Mouse (Mus musculus): ENCODE data around the gene Il1rl2. TPM values are rescaled to one million over a fixed set of nuclear protein-coding genes. Genes with fewer than 3 reads are reported as not detected.

Il1rl2 gene
- 14.1 and 15.5 TPM in 2 replicates for polyA plus RNA-seq (2015; fragmentation: Nextera tagmentation; extraction: Ambion mirVana)

DNA sequence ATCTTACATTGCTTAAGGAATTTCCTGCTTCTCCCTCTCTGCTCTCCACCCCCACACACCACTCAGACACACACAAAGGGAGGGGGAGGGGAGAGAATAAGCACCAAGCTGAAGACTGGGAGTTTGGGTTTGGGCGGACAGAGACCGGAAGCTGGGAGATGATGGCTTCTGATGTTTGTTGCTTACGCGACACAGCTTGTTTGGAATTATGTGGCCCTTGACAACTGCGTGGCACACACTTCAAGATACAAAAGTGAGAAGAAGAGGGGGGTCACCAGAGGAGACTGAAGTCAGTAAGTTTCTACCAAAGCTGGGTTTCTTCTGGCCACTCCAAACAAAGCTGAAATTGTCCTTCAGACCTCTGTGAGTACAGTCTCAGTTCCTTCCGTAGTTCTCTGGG, at the start of gene Il1rl2:
TSS of gene Il1rl2 (plus strand) at position 154 of the 400 bp plus-strand sequence.
- H3K4me1 ChIP-seq, result peaks cover 22% of the 10 kb centered on the region; the same call in 1 of the 2 replicates
- peak within 1 kb of the TSS; percentile 49 for H3K4me3 ChIP-seq (replicated peaks)
- H3K36me3 ChIP-seq, result 0 out of 2 replicates have a peak, but pooled peaks cover 3% of the 10 kb centered on the region
- peak; percentile 58; the same call in 1 of the 2 replicates for ATAC-seq (ENCODE audit: insufficient number of reproducible peaks, low FRiP score, low TSS enrichment, low read depth)
- H3K9me3 ChIP-seq (replicated peaks), result no peaks in the 10 kb centered on the region
- H3K27ac ChIP-seq (replicated peaks), result peak within 1 kb of the TSS; percentile 76
- H3K27me3 ChIP-seq, result peaks cover 4% of the 10 kb centered on the region; the same call in 1 of the 2 replicates
- peak within 1 kb of the TSS; percentile 33; the same call in 1 of the 2 replicates for H3K9ac ChIP-seq
- peak within 1 kb of the TSS; percentile 79 for H3K4me2 ChIP-seq (replicated peaks)
- 13% methylated on average over 6 of the region's 6 CpGs for WGBS

GRCm38 (mm10) chr1:40275285-40276013, 49.0 kb upstream of the Il1rl2 start:
- no peak overlapping the region for H3K27ac ChIP-seq (replicated peaks)
- H3K36me3 ChIP-seq, result no peaks in the 10 kb centered on the region
- no peak overlapping the region for H3K4me2 ChIP-seq (replicated peaks)
- no peaks in the 10 kb centered on the region for H3K27me3 ChIP-seq
- H3K4me3 ChIP-seq (replicated peaks), result no peak overlapping the region
- no peak overlapping the region for H3K9ac ChIP-seq
- H3K9me3 ChIP-seq (replicated peaks), result no peaks in the 10 kb centered on the region
- ATAC-seq (ENCODE audit: insufficient number of reproducible peaks, low FRiP score, low TSS enrichment, low read depth), result no peak
- 59% methylated on average over 10 of the region's 10 CpGs for WGBS
- H3K4me1 ChIP-seq, result peaks cover 31% of the 10 kb centered on the region

GRCm38 (mm10) chr1:40277944-40278343, 46.5 kb upstream of the Il1rl2 start:
- H3K36me3 ChIP-seq, result no peaks in the 10 kb centered on the region
- H3K9ac ChIP-seq, result no peak overlapping the region
- H3K4me1 ChIP-seq, result peaks cover 35% of the 10 kb centered on the region
- no peak overlapping the region for H3K4me3 ChIP-seq (replicated peaks)
- no peak for ATAC-seq (ENCODE audit: insufficient number of reproducible peaks, low FRiP score, low TSS enrichment, low read depth)
- no peak overlapping the region for H3K27ac ChIP-seq (replicated peaks)
- 87% methylated on average over 4 of the region's 4 CpGs for WGBS
- no peaks in the 10 kb centered on the region for H3K9me3 ChIP-seq (replicated peaks)
- no peaks in the 10 kb centered on the region for H3K27me3 ChIP-seq
- no peak overlapping the region for H3K4me2 ChIP-seq (replicated peaks)

DNA sequence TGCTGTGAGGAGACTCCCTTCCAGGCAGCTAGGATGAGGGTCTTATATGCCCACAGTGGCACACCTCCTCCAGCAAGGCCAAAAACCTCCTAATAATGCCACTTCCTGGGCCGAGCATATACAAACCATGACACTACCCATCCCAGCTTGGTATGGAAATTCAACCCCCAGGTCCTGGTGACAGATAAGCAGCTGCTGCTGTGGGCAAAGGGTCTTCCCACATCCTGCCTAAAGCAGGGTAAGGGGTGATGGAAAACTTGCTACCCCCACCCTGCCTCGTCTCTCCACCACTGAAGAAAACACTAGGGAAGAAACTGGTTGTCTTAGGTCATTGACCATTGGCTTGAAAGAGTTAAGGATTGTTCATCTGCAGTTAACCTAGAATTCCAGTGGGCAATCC, 45.7 kb upstream of the Il1rl2 start:
- Histone ChIP-seq H3K4me1 (peaks cover 30% of the 10 kb centered on the region), H3K4me2 (replicated peaks) (no peak overlapping the region), H3K36me3 (no peaks in the 10 kb centered on the region), H3K27me3 (no peaks in the 10 kb centered on the region), H3K4me3 (replicated peaks) (no peak overlapping the region), H3K27ac (replicated peaks) (peak overlapping the region; percentile 29), H3K9ac (no peak overlapping the region), H3K9me3 (replicated peaks) (no peaks in the 10 kb centered on the region)
- no peak for ATAC-seq (ENCODE audit: insufficient number of reproducible peaks, low FRiP score, low TSS enrichment, low read depth)
- 68% methylated on average over 2 of the region's 2 CpGs for WGBS

- no peaks in the 10 kb centered on the region for H3K9me3 ChIP-seq (replicated peaks)
- peaks cover 30% of the 10 kb centered on the region for H3K4me1 ChIP-seq
- no peaks in the 10 kb centered on the region for H3K36me3 ChIP-seq
- no peaks in the 10 kb centered on the region for H3K27me3 ChIP-seq
- no peak overlapping the region for H3K9ac ChIP-seq
- H3K4me3 ChIP-seq (replicated peaks), result no peak overlapping the region
- H3K27ac ChIP-seq (replicated peaks), result peak overlapping the region; percentile 65
- 55% methylated on average over 11 of the region's 11 CpGs for WGBS
- no peak overlapping the region for H3K4me2 ChIP-seq (replicated peaks)
- no peak for ATAC-seq (ENCODE audit: insufficient number of reproducible peaks, low FRiP score, low TSS enrichment, low read depth)
These were observed 45.1 kb upstream of the Il1rl2 start for GRCm38 (mm10) chr1:40279182-40279743.

DNA sequence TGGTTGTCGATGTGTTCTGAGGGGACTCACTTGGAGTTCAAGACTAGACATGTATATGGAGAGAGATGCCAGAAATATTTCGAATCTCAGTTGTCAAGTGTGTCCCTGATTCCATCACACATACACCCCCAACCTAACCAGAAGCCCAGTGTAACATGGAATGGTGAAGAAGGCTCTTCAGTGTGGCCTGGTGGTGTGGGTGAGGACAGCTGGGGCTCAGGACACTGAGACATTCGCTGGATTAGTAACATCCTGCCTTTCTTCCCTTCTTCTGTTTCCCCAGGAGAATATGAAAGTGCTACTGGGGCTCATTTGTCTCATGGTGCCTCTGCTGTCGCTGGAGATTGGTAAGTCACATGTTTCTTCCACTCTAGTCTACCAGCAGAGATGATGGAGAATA, 42.5 kb upstream of the Il1rl2 start:
- Histone ChIP-seq H3K36me3 (no peaks in the 10 kb centered on the region), H3K9ac (no peak overlapping the region), H3K4me3 (replicated peaks) (no peak overlapping the region), H3K4me1 (peaks cover 19% of the 10 kb centered on the region; the same call in 1 of the 2 replicates), H3K27me3 (no peaks in the 10 kb centered on the region), H3K27ac (replicated peaks) (no peak overlapping the region), H3K9me3 (replicated peaks) (no peaks in the 10 kb centered on the region), H3K4me2 (replicated peaks) (no peak overlapping the region)
- 60% methylated on average over 4 of the region's 4 CpGs for WGBS
- ATAC-seq (ENCODE audit: insufficient number of reproducible peaks, low FRiP score, low TSS enrichment, low read depth), result no peak

- H3K36me3 ChIP-seq, result no peaks in the 10 kb centered on the region
- H3K9me3 ChIP-seq (replicated peaks), result no peaks in the 10 kb centered on the region
- H3K9ac ChIP-seq, result no peak overlapping the region
- no peak for ATAC-seq (ENCODE audit: insufficient number of reproducible peaks, low FRiP score, low TSS enrichment, low read depth)
- H3K27ac ChIP-seq (replicated peaks), result no peak overlapping the region
- H3K27me3 ChIP-seq, result no peaks in the 10 kb centered on the region
- WGBS, result 70% methylated on average over 3 of the region's 3 CpGs
- H3K4me1 ChIP-seq, result peaks cover 19% of the 10 kb centered on the region; the same call in 1 of the 2 replicates
- H3K4me2 ChIP-seq (replicated peaks), result no peak overlapping the region
- H3K4me3 ChIP-seq (replicated peaks), result no peak overlapping the region
These were observed 42.0 kb upstream of the Il1rl2 start for GRCm38 (mm10) chr1:40282394-40282793.

DNA sequence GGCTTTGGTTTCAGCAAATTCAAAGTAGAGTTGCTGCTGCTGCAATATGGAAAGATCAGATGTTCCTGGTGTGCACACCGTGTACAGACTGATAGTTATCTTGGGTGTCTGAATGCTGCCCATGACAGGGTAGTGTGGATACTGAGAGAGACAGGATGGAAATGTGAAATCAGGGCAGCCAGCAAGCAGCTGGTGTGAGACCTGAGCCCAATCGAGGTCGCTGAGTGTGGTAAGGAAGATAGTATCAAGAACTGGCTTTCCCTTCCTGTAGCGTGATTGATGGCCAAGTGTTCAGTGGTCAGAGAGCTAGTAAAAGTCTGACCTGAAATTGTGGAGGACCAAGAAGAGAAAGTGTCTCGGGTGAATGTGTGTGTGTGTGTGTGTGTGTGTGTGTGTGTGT, 40.4 kb upstream of the Il1rl2 start:
- no peaks in the 10 kb centered on the region for H3K27me3 ChIP-seq
- no peak overlapping the region for H3K9ac ChIP-seq
- H3K36me3 ChIP-seq, result no peaks in the 10 kb centered on the region
- no peak overlapping the region for H3K4me2 ChIP-seq (replicated peaks)
- H3K27ac ChIP-seq (replicated peaks), result no peak overlapping the region
- ATAC-seq (ENCODE audit: insufficient number of reproducible peaks, low FRiP score, low TSS enrichment, low read depth), result no peak
- H3K4me3 ChIP-seq (replicated peaks), result no peak overlapping the region
- H3K9me3 ChIP-seq (replicated peaks), result no peaks in the 10 kb centered on the region
- peaks cover 16% of the 10 kb centered on the region; the same call in 1 of the 2 replicates for H3K4me1 ChIP-seq
- WGBS, result 69% methylated on average over 5 of the region's 5 CpGs

DNA sequence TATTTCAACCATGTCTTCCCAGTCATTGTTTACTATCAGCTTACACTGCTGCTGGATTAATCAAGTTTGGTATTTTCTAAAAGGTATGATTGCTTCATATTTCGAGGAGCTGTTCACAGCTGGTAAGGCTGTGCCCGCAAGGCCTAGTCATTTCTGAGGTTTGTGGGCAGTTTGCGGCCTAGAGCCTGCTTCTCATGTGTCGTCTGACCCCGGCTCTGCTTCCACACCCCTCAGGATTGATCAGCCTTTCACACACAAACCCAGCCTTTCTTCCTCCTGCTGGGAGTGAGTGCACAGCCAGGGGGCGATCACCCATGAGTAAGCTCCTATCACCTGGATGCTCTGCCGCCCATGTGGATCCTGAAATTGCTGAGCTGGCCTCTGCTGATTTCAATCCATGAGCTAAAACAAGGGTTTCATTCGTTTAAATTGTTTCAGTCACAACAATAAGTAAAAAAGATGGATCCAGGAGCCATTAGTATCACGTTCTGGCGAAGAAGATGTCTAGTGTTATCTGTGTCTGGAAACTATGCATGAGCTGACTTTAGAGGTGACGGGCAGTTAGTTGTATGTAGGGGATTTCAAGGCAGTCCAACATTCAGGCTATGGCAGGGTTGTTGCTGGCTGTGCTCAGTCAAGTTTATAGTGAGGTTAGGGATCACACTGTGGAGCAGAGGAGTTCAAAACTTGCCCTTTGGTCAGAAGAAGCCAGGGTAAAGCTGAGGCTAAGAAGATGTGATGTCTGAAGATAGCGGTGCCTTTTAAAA, 33.7 kb upstream of the Il1rl2 start:
- no peak overlapping the region for H3K9ac ChIP-seq
- 61% methylated on average over 12 of the region's 12 CpGs for WGBS
- H3K9me3 ChIP-seq (replicated peaks), result no peaks in the 10 kb centered on the region
- no peaks in the 10 kb centered on the region for H3K36me3 ChIP-seq
- H3K4me1 ChIP-seq, result no peaks in the 10 kb centered on the region
- no peak overlapping the region for H3K4me3 ChIP-seq (replicated peaks)
- H3K27ac ChIP-seq (replicated peaks), result no peak overlapping the region
- H3K27me3 ChIP-seq, result no peaks in the 10 kb centered on the region
- ATAC-seq (ENCODE audit: insufficient number of reproducible peaks, low FRiP score, low TSS enrichment, low read depth), result no peak
- no peak overlapping the region for H3K4me2 ChIP-seq (replicated peaks)

DNA sequence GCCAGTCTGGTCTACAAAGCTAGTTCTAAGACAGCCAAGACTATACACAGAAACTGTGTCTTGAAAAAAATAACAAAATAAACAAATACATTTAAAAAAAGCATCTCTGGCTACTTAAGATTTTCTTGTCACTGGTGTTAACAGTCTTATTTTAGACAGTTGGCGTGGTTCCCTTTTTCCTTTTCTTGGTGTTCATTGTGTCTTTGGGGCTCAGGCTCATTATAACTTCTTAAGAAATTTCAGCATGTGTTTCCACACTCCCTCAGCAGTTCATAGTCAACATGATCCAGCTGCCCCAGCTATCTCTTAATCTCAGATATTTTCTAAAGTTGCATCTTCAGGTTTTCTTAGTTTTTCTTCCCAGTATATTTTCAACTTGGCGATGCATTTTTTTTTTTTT, 32.2 kb upstream of the Il1rl2 start:
- Histone ChIP-seq H3K4me3 (replicated peaks) (no peak overlapping the region), H3K27ac (replicated peaks) (no peak overlapping the region), H3K9ac (no peak overlapping the region), H3K9me3 (replicated peaks) (no peaks in the 10 kb centered on the region), H3K4me2 (replicated peaks) (no peak overlapping the region), H3K36me3 (no peaks in the 10 kb centered on the region), H3K4me1 (no peaks in the 10 kb centered on the region), H3K27me3 (no peaks in the 10 kb centered on the region)
- WGBS, result 87% methylated on average over 2 of the region's 2 CpGs
- no peak for ATAC-seq (ENCODE audit: insufficient number of reproducible peaks, low FRiP score, low TSS enrichment, low read depth)

GRCm38 (mm10) chr1:40293891-40294290, 30.5 kb upstream of the Il1rl2 start:
- H3K4me2 ChIP-seq (replicated peaks), result no peak overlapping the region
- ATAC-seq (ENCODE audit: insufficient number of reproducible peaks, low FRiP score, low TSS enrichment, low read depth), result no peak
- no peaks in the 10 kb centered on the region for H3K36me3 ChIP-seq
- 86% methylated on average over 7 of the region's 7 CpGs for WGBS
- H3K4me1 ChIP-seq, result no peaks in the 10 kb centered on the region
- H3K9me3 ChIP-seq (replicated peaks), result no peaks in the 10 kb centered on the region
- no peak overlapping the region for H3K9ac ChIP-seq
- H3K27ac ChIP-seq (replicated peaks), result no peak overlapping the region
- no peak overlapping the region for H3K4me3 ChIP-seq (replicated peaks)
- no peaks in the 10 kb centered on the region for H3K27me3 ChIP-seq
